Mouse (Mus musculus) adrenal gland, postnatal 14 days (tissue): ENCODE measurements around the gene Rtn1. TPM values are rescaled to one million over a fixed set of nuclear protein-coding genes. Genes with fewer than 3 reads are reported as not detected.
"Not testable (repeated sequence)": the region's sequence is repeated elsewhere in the genome, so short reads cannot be mapped to it uniquely, and the experiment has no call there.

Source experiments
- DNase-seq: peaks from one replicate; pipeline ENCODE4 v3.0.0; 2021; ENCODE audit warnings: mixed read lengths
- total RNA-seq: library from RNA; stranded (reverse); gene quantifications from 2 replicates; pipeline ENCODE4 v1.2.3, GENCODE M21; 2021

Gene Rtn1
- total RNA-seq, 1 experiment from 2014 or later, result 19.1 TPM

DNA sequence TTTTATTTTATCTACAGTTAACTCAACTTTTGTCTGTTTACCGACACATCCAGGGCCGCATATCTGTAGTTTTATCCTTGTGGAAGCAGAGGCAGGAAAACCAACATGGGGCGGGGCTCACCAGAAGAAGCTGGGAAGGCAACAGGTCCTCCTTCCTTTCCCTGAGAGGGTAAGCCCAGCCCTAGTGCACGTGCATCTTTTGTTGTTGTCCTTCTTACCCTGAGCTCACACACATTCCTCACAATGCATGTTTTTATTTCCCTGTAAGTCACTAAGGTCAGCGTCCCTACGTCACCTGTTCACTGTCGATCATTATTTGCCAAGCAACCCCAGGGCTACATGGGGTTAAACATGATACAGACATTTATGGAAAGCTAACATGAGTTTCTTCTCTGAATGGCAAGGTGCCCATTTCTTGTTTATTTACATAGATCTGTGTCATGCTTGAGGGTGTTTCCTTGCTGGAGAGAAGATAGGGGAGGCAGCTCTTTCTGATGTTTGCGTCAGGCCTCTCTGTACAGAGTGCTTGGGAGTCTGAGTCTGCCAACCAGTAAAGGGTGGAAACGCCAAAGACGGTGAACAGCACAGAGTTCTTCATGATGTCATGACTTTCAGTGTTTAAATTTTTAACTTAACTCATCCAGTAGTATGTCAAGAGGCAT is 84.5 kb downstream of the Rtn1 start:
- no peak for DNase-seq

- DNase-seq, result no peak
Observed at GRCm38 (mm10) chr12:72323778-72324177, 85.1 kb downstream of the Rtn1 start.

GRCm38 (mm10) chr12:72315732-72316465 is 93.0 kb downstream of the Rtn1 start:
- DNase-seq, result peak; percentile 9

- DNase-seq, result no peak
Observed at GRCm38 (mm10) chr12:72310818-72311217, 98.0 kb downstream of the Rtn1 start.

GRCm38 (mm10) chr12:72308506-72308905 is 100.3 kb downstream of the Rtn1 start:
- no peak for DNase-seq

DNA sequence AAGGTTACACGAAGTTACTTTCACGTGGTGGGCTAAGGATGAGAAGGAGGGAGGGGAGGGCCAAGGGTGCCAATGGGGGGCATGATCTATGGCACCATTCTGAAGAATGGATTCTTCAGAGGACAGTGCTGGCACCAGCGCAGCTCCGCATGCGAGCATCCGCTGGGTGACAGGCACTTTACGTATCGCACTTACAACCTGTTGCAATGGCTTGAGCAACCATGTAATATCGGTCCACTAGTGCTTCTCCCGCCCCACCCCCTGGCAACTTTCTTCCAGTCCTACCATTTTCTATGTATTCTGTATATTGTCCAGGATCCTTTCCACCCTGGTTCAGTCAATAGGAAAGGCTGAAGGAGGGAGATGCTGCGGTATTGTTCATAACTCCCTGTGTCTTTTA is 102.6 kb downstream of the Rtn1 start:
- no peak for DNase-seq

GRCm38 (mm10) chr12:72305421-72305820 is 103.4 kb downstream of the Rtn1 start:
- no peak for DNase-seq

DNA sequence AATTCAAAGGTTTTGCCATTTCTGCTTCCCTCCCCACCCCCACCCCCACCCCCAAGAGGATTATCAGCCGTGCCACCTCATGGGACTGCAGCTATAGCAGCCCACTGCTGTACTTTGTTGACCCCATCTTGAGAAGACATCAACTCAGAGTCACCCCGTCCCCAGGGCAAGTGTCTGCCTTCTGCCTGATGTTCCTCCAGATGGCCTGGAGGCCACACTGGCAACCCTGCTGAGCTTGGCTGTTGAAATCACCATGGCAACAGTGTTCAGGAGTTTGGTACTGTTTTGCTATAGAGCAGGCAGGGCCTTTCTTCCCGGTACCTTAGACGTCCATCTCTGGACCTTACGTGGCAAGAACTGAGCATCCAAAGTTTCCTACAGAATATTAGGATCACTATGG is 103.9 kb downstream of the Rtn1 start:
- no peak for DNase-seq

DNA sequence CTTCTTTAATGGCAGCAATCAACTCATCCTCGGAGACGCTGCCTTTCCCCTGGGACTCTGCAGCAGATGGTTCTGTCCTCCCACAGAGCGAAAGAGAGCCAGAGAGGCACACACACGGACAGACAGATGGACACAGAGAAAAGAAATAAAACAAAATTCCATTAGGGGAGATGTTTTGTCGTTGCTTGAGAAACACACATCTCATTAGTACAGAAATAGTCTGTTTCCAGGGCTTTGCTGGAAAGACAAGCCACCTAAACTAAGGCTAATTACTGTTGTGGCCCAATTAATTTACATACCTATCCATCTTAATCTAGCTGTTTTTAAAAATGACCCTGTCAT is 104.5 kb downstream of the Rtn1 start:
- DNase-seq, result no peak

GRCm38 (mm10) chr12:72303624-72304346 is 105.1 kb downstream of the Rtn1 start:
- DNase-seq, result no peak

DNA sequence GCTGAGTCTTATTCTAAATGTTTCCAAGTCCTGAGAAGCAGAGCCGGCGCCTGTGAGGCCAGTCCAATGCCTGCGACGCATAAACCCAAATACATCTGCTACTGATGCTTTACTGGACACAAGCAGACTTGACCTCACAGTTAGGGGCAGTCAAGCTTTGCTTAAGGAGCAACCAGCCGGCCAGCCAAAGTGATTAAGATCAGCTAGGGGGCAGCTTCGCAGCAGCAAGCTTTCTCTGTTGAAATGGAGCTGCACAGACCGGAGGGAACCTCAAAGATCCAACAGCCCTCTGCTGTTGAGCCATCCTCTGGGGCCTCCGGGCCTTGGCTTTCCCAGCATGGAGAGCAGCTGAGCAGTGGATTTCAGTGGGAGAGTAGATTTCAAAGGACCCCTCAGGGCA is 107.4 kb downstream of the Rtn1 start:
- no peak for DNase-seq

- no peak for DNase-seq
Observed at GRCm38 (mm10) chr12:72300971-72301370, 107.9 kb downstream of the Rtn1 start.

GRCm38 (mm10) chr12:72298222-72298621 is 110.6 kb downstream of the Rtn1 start:
- DNase-seq, result no peak

- no peak for DNase-seq
Observed at GRCm38 (mm10) chr12:72296552-72296951, 112.3 kb downstream of the Rtn1 start.

DNA sequence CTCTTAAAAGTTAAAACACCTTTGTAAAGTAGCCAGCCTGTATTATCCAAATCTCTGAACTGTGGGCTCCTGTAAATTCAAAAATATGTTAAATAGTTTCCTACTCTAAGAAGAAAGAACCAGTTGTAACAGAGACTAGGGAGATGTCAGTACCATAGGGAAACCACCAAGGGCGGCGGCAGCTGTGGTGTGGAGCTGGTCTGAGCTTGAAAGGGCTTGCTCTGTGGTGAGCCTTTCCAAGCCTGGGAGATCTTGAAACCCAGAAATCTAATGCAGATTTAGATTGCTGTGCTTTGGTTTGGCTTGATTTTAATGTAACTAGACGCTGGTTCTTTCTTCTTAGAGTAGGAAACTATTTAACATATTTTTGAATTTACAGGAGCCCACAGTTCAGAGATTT is 115.7 kb downstream of the Rtn1 start:
- DNase-seq, result not testable (repeated sequence)

GRCm38 (mm10) chr12:72292566-72292965 is 116.3 kb downstream of the Rtn1 start:
- no peak for DNase-seq

DNA sequence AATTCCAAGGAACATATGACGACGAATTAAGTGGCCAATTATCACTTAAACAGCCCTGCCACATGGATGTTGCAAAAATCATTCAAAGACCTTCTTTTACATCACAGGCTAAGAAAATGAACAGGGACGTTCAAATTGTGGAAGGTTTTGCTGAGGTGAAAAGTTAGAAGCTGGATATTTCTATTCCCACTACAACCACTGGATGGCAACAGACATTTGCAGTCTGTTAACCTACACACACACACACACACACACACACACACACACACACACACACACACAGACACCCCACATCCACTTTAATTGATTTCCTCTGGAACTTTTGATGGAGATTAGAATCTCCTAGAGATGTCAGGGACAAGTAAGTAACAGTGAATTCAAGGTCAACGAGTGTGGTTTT is 117.6 kb downstream of the Rtn1 start:
- DNase-seq, result no peak

DNA sequence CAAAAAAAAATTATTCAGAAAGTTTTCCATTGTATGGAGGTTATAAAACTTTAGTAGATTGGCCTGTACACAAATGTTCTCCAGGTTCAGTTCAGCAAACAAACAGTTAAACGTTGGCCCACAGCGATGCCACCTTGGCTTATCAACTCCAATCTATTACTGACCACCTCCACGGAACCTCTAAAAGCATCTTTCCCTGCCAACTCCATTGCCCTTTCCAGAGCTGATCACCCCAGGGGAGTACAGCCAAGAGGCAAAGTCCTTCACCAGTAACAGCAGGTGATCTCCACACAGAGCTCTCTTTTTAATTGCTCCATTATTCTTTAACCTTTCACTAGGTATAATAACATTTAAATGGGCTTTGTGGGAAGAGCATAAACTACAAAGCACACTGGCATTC is 120.6 kb downstream of the Rtn1 start:
- DNase-seq, result no peak

- no peak for DNase-seq
Observed at GRCm38 (mm10) chr12:72287332-72288004, 121.4 kb downstream of the Rtn1 start.

DNA sequence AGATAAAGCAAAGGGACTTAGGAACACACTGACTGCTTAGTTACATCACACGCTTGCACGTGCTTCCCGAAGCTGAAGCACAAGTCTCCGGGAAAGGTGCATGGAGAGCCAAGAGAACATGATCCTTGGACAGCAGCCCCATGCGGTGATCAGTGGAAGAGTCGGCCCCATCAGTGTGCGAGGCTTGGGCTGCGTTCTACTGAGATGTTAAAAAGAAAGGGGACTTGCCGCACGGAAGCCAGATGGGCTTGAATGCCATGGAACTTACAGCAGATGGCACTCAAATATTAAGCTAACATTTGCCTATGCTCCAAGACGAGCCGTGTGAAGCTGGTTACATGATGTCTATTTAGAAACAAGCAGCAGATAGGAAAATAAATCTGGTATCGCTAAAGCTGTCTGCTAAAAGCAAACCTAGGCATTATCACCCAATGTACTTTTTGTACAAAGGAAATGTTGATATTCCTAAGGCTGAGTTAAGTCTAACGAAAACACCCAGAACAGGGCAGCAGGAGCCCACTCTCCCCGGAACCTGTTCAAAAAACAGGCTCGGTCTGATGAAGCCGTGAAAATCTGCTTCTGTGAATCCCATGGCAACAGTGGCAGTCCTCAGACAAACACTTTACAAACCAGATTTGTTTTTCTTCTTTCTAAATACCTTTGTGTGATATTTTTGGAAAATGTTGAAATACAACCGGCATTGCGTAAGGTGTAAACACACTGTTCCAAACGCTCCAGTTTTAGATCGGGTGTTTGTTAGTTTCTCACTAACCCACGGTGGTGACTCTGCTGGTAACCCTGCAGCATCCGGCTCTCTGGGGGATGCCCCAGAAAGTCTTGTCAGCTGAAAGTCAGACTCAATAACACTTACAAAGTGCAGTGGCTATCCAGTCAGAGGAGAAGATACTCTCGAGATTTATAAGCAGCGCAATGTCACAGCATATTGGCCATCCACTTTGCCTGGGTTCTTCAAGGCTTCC is 123.2 kb downstream of the Rtn1 start:
- peak; percentile 8 for DNase-seq

DNA sequence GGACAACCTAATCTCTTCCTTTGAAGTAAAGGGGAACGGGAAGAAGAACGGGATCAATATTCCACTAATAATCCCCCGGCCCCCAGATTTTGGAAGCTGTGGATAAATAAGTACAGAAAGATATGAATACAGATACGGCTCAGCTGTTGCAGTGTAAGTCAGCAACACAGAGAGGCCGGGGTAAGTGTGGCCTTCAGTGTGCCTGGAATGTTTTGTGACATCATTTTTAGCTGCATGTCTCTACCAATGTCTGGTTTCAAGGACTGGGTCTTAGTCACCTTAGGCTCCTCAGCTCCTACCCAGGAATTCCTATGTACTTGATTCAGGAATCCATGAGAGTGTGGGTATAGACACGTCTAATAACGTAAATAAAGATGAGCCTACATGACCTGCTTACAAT is 124.3 kb downstream of the Rtn1 start:
- peak; percentile 11 for DNase-seq
